Mouse (Mus musculus): ENCODE results near the gene Tmcc3. TPM values are rescaled to one million over a fixed set of nuclear protein-coding genes. Genes with fewer than 3 reads are reported as not detected.

The Tmcc3 gene
- polyA plus RNA-seq, 1 experiment, result 6.2 TPM

- Histone ChIP-seq H3K36me3 (ENCODE audit: control insufficient read depth, insufficient read depth, low read length) (no peaks in the 10 kb centered on the region), H3K4me1 (ENCODE audit: control insufficient read depth, insufficient read depth, insufficient read length) (no peaks in the 10 kb centered on the region), H3K4me3 (ENCODE audit: extremely low read depth, insufficient read depth, insufficient read length) (no peak overlapping the region), H3K27me3 (ENCODE audit: control insufficient read depth, insufficient read depth, low read length) (no peaks in the 10 kb centered on the region), H3K27ac (ENCODE audit: insufficient read depth, low read length) (no peak overlapping the region)
- 83% methylated on average over 7 of the region's 7 CpGs for WGBS
- TF ChIP-seq CTCF (IDR thresholded peaks at IDR 0.05; ENCODE audit: extremely low read depth, insufficient read depth, insufficient read length, insufficient replicate concordance) (no peak), POLR2A (IDR thresholded peaks at IDR 0.05; ENCODE audit: low read depth, low read length) (no peak)
- no peak for DNase-seq (ENCODE audit: low read depth in 1 of 2, low spot score in 2 of 2)
Observed at GRCm38 (mm10) chr10:94446379-94447008, 134.7 kb downstream of the Tmcc3 start.

- H3K4me1 ChIP-seq (ENCODE audit: control insufficient read depth, insufficient read depth, insufficient read length), result no peaks in the 10 kb centered on the region
- no peak for TF ChIP-seq CTCF (IDR thresholded peaks at IDR 0.05; ENCODE audit: extremely low read depth, insufficient read depth, insufficient read length, insufficient replicate concordance)
- TF ChIP-seq POLR2A (IDR thresholded peaks at IDR 0.05; ENCODE audit: low read depth, low read length), result no peak
- no peak overlapping the region for H3K4me3 ChIP-seq (ENCODE audit: extremely low read depth, insufficient read depth, insufficient read length)
- no peaks in the 10 kb centered on the region for H3K36me3 ChIP-seq (ENCODE audit: control insufficient read depth, insufficient read depth, low read length)
- 71% methylated on average over 3 of the region's 3 CpGs for WGBS
- DNase-seq (ENCODE audit: low read depth in 1 of 2, low spot score in 2 of 2), result no peak
- no peaks in the 10 kb centered on the region for H3K27me3 ChIP-seq (ENCODE audit: control insufficient read depth, insufficient read depth, low read length)
- H3K27ac ChIP-seq (ENCODE audit: insufficient read depth, low read length), result no peak overlapping the region
Observed at GRCm38 (mm10) chr10:94449676-94450075, 137.9 kb downstream of the Tmcc3 start.

GRCm38 (mm10) chr10:94450781-94451180, 139.0 kb downstream of the Tmcc3 start:
- DNase-seq (ENCODE audit: low read depth in 1 of 2, low spot score in 2 of 2), result no peak
- no peak overlapping the region for H3K4me3 ChIP-seq (ENCODE audit: extremely low read depth, insufficient read depth, insufficient read length)
- H3K27me3 ChIP-seq (ENCODE audit: control insufficient read depth, insufficient read depth, low read length), result no peaks in the 10 kb centered on the region
- no peak for TF ChIP-seq POLR2A (IDR thresholded peaks at IDR 0.05; ENCODE audit: low read depth, low read length)
- no peak for TF ChIP-seq CTCF (IDR thresholded peaks at IDR 0.05; ENCODE audit: extremely low read depth, insufficient read depth, insufficient read length, insufficient replicate concordance)
- 73% methylated on average over 8 of the region's 8 CpGs for WGBS
- no peaks in the 10 kb centered on the region for H3K36me3 ChIP-seq (ENCODE audit: control insufficient read depth, insufficient read depth, low read length)
- H3K4me1 ChIP-seq (ENCODE audit: control insufficient read depth, insufficient read depth, insufficient read length), result no peaks in the 10 kb centered on the region
- H3K27ac ChIP-seq (ENCODE audit: insufficient read depth, low read length), result no peak overlapping the region

- Histone ChIP-seq H3K36me3 (ENCODE audit: control insufficient read depth, insufficient read depth, low read length) (no peaks in the 10 kb centered on the region), H3K4me1 (ENCODE audit: control insufficient read depth, insufficient read depth, insufficient read length) (no peaks in the 10 kb centered on the region; the same call in 1 of the 2 replicates), H3K27me3 (ENCODE audit: control insufficient read depth, insufficient read depth, low read length) (no peaks in the 10 kb centered on the region), H3K27ac (ENCODE audit: insufficient read depth, low read length) (no peak overlapping the region), H3K4me3 (ENCODE audit: extremely low read depth, insufficient read depth, insufficient read length) (no peak overlapping the region)
- no peak for TF ChIP-seq POLR2A (IDR thresholded peaks at IDR 0.05; ENCODE audit: low read depth, low read length)
- TF ChIP-seq CTCF (IDR thresholded peaks at IDR 0.05; ENCODE audit: extremely low read depth, insufficient read depth, insufficient read length, insufficient replicate concordance), result no peak
- no peak for DNase-seq (ENCODE audit: low read depth in 1 of 2, low spot score in 2 of 2)
- 89% methylated on average over 1 of the region's 1 CpGs for WGBS
Observed at GRCm38 (mm10) chr10:94457454-94457853, 145.7 kb downstream of the Tmcc3 start.

GRCm38 (mm10) chr10:94458690-94459089, 146.9 kb downstream of the Tmcc3 start:
- Histone ChIP-seq H3K4me1 (ENCODE audit: control insufficient read depth, insufficient read depth, insufficient read length) (no peaks in the 10 kb centered on the region; the same call in 1 of the 2 replicates), H3K4me3 (ENCODE audit: extremely low read depth, insufficient read depth, insufficient read length) (no peak overlapping the region), H3K27me3 (ENCODE audit: control insufficient read depth, insufficient read depth, low read length) (no peaks in the 10 kb centered on the region), H3K36me3 (ENCODE audit: control insufficient read depth, insufficient read depth, low read length) (no peaks in the 10 kb centered on the region), H3K27ac (ENCODE audit: insufficient read depth, low read length) (no peak overlapping the region)
- whole genome bisulfite sequencing, result 85% methylated on average over 6 of the region's 6 CpGs
- TF ChIP-seq POLR2A (IDR thresholded peaks at IDR 0.05; ENCODE audit: low read depth, low read length) (no peak), CTCF (IDR thresholded peaks at IDR 0.05; ENCODE audit: extremely low read depth, insufficient read depth, insufficient read length, insufficient replicate concordance) (no peak)
- no peak for DNase-seq (ENCODE audit: low read depth in 1 of 2, low spot score in 2 of 2)

GRCm38 (mm10) chr10:94461378-94461777, 149.6 kb downstream of the Tmcc3 start:
- Histone ChIP-seq H3K4me1 (ENCODE audit: control insufficient read depth, insufficient read depth, insufficient read length) (no peaks in the 10 kb centered on the region; the same call in 1 of the 2 replicates), H3K27ac (ENCODE audit: insufficient read depth, low read length) (no peak overlapping the region), H3K27me3 (ENCODE audit: control insufficient read depth, insufficient read depth, low read length) (no peaks in the 10 kb centered on the region), H3K4me3 (ENCODE audit: extremely low read depth, insufficient read depth, insufficient read length) (no peak overlapping the region), H3K36me3 (ENCODE audit: control insufficient read depth, insufficient read depth, low read length) (no peaks in the 10 kb centered on the region)
- no peak for DNase-seq (ENCODE audit: low read depth in 1 of 2, low spot score in 2 of 2)
- 91% methylated on average over 3 of the region's 3 CpGs for WGBS
- no peak for TF ChIP-seq POLR2A (IDR thresholded peaks at IDR 0.05; ENCODE audit: low read depth, low read length)
- TF ChIP-seq CTCF (IDR thresholded peaks at IDR 0.05; ENCODE audit: extremely low read depth, insufficient read depth, insufficient read length, insufficient replicate concordance), result peak; percentile 33; the same call in 1 of the 2 replicates

GRCm38 (mm10) chr10:94461871-94462270, 150.1 kb downstream of the Tmcc3 start:
- no peaks in the 10 kb centered on the region for H3K27me3 ChIP-seq (ENCODE audit: control insufficient read depth, insufficient read depth, low read length)
- no peak for DNase-seq (ENCODE audit: low read depth in 1 of 2, low spot score in 2 of 2)
- H3K4me3 ChIP-seq (ENCODE audit: extremely low read depth, insufficient read depth, insufficient read length), result no peak overlapping the region
- 85% methylated on average over 8 of the region's 8 CpGs for WGBS
- H3K4me1 ChIP-seq (ENCODE audit: control insufficient read depth, insufficient read depth, insufficient read length), result no peaks in the 10 kb centered on the region; the same call in 1 of the 2 replicates
- H3K36me3 ChIP-seq (ENCODE audit: control insufficient read depth, insufficient read depth, low read length), result no peaks in the 10 kb centered on the region
- TF ChIP-seq POLR2A (IDR thresholded peaks at IDR 0.05; ENCODE audit: low read depth, low read length), result no peak
- no peak for TF ChIP-seq CTCF (IDR thresholded peaks at IDR 0.05; ENCODE audit: extremely low read depth, insufficient read depth, insufficient read length, insufficient replicate concordance)
- H3K27ac ChIP-seq (ENCODE audit: insufficient read depth, low read length), result no peak overlapping the region
